Mouse (Mus musculus): ENCODE data around the gene Tubb4b.

DNA sequence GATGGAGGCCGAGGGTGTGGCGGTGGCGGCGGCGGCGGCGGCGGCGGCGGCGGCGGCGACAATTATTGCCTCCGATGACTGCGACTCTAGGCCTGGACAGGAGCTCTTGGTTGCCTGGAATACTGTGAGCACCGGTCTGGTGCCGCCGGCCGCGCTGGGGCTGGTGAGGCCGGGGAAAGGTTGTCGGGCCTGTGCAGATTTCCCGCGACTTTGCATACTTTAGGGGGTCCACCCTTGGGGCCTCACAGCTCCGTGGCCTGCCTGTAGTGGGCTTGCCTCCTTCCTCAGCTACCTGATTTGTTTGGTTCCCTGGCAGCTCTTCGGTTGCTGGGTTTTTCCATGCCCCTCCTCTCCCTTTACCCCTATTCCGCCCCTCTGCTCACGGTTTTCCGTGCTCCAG is 48.0 kb upstream of the Tubb4b start:
- TF ChIP-seq CTCF (IDR thresholded peaks at IDR 0.05; ENCODE audit: low read depth, low read length) (no peak), POLR2A (IDR thresholded peaks at IDR 0.05; ENCODE audit: insufficient read depth, low read length) (no peak)

Measured in ES-Bruce4 (cell line).